Mouse (Mus musculus) liver, adult 2 months (tissue): ENCODE measurements at regions not wholly inside any gene's neighbourhood (a gene's known extent, or its start where the extent isn't known, plus 50 kb on each side); places are given as distances from the start of the nearest gene placed in this dataset.

Experiments
- CTCF ChIP-seq: fragments of 200-500 bp; IDR thresholded peaks from 2 replicates; pipeline ENCODE4 v1.5.1; 2011; ENCODE audit warnings: low read depth, low read length, control low read depth
- POLR2A ChIP-seq: fragments of 200-500 bp; IDR thresholded peaks from 2 replicates; pipeline ENCODE4 v1.6.1; 2011; ENCODE audit warnings: low read length, control low read depth; ENCODE audit not compliant: insufficient read depth; ENCODE audit errors: extremely low read depth

GRCm38 (mm10) chr4:71808271-71808670, 50.5 kb upstream of the Gm11232 start:
- no peak for TF ChIP-seq CTCF
- no peak for TF ChIP-seq POLR2A
